Mouse (Mus musculus): Measurements from ENCODE around the gene Atp6v0e. TPM values are rescaled to one million over a fixed set of nuclear protein-coding genes. Genes with fewer than 3 reads are reported as not detected.

The Atp6v0e gene
- 70.4 TPM for total RNA-seq (2023)

DNA sequence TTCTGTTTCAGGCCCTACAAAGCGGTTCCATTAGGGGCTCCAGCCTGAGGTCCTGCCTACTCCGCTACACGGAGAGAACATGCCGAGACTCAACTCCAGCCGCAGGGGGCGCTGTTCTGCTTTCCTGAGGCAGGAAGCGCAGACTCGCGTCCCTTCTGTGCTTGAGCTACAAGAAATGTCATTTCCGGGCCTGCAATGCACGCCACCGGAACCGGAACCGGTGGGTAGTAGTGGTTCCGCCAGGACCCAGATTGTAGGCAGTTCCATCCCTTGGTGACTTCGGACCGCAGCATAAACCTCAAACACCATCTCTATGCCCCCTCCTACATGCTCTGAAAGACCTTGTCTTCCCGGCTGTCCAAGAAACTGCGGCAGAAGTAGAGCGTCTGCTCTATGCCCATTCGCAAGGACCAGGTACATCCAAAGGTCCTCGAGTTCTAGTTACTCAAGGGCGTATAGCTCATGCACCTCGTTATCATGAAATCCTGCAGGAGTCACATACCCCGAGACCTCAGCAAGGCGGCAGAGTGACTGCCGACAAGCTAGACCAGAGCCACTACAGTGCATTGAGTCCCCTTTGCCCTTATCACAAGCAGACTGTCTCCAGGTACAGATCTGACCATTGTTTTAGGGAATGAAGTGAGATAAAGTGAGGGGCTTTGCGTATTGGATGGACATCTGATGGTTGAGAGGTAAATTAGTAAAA lies at the start of gene Atp6v0e:
Gene Atp6v0e, plus strand, starts transcription at position 254 of the 706 bp plus-strand sequence.

DNA sequence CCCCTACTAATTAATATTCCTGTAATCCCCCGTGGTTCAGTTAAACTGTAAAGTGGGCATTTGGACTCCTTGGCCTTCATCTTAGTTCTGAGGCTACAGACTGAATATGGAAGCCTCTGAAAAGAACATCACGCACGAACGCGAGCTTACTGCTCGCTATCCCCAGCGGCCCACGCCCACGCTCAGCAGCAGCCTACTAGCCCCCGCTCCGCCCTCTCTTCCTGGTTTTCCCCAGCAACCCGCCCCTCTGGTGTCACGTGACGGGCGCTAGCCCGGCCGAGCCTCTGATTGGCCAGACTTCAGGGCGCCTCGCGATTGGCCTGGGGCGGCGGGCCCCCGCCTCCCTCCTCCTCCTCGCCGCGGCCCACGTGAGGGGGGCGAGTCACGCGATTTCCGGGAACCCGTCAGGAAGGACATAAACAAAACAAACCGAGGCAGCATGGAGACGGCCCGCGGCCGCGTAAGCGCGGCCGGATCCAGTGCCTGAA lies 52.3 kb downstream of the Atp6v0e start, which contains the start of gene Crebrf:
Gene Crebrf, plus strand, starts transcription at position 380 of the 488 bp plus-strand sequence.

Other genes starting within 250 kb of the Atp6v0e start
- 0.47 TPM for gene Neurl1b, start 248.4 kb upstream of the Atp6v0e start, total RNA-seq (2023)
- gene Ergic1, start 101.7 kb upstream of the Atp6v0e start, total RNA-seq (2023), result 27.4 TPM
- gene Dusp1, start 101.1 kb upstream of the Atp6v0e start, total RNA-seq (2023), result 726 TPM
- gene Crebrf, start 52.4 kb downstream of the Atp6v0e start, total RNA-seq (2023), result 126 TPM
- gene Bnip1, start 117.8 kb downstream of the Atp6v0e start, total RNA-seq (2023), result 28.1 TPM
- not detected for gene Nkx2-5, start 181.8 kb downstream of the Atp6v0e start, total RNA-seq (2023)